Mouse (Mus musculus) kidney, adult 2 months (tissue): ENCODE measurements around the gene Abtb1.

Source experiments
- CTCF ChIP-seq: fragments of 200-500 bp; conservative IDR thresholded peaks from 2 replicates; pipeline ENCODE4 v1.5.1; 2011; ENCODE audit warnings: low read depth, mild to moderate bottlenecking, control low read depth, low read length, moderate library complexity, mixed read lengths; ENCODE audit not compliant: insufficient read depth, insufficient read length
- POLR2A ChIP-seq: fragments of 200-500 bp; IDR thresholded peaks from one replicate; pipeline ENCODE4 v1.6.1; 2011; ENCODE audit warnings: low read depth, low read length, control low read depth

DNA sequence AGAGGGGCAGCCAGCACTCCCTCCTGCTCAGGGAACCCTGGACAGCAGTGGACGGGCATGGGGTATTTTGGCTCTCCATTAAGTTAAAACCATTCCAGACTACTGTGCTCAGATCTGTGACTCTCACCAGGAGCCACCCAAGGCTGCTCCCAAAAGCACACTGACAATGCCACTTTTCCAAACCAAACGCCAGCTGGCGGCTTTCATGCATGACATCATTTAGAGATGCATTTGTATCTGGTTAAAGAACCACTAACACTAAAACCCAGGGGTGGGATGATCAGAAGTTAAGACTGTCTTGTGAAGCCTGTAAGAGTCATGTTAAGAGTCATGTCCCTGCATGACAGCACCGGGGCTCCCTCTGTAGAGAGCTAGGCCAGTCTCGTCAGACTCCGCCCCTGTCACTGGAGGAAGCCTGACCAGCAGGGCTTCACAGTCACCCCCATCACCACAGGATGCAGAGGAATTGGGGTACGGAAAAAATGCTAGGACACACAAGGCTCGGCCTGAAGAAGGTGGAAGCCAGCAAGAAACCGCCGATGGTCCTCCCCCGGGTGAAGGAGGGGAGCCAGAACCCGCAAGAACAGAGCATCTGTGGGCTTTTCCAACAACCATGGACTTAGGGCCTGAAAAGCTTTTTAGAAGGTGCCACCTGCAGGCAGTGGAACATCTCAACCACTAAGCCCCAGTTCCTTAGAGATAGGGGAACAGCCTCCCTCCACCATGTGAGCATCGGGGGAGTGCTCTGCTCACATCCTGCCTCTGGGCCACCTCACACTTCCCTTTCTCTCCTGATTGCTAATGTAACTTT lies 14.2 kb downstream of the Abtb1 start:
- no peak for TF ChIP-seq CTCF
- TF ChIP-seq POLR2A: no peak
